Mouse (Mus musculus) midbrain, embryonic 13.5 days (tissue): ENCODE measurements at regions not wholly inside any gene's neighbourhood (a gene's known extent, or its start where the extent isn't known, plus 50 kb on each side); places are given as distances from the start of the nearest gene placed in this dataset.
A peak's percentile ranks its signal among the peaks of the same experiment; 100 is the strongest.
"Not testable (repeated sequence)": the region's sequence is repeated elsewhere in the genome, so short reads cannot be mapped to it uniquely, and the experiment has no call there.

ENCODE experiments used
- ATAC-seq: fragments of 200-750 bp; cut with Nextera tagmentation; 2 replicates; pipeline ENCODE4 v1.8.0; 2017; ENCODE audit warnings: mild to moderate bottlenecking, moderate TSS enrichment, moderate library complexity
- H3K27ac ChIP-seq: fragments of 300-500 bp; sonication (generic); 2 replicates; pipeline ENCODE4 v1.5.1; 2015; ENCODE audit warnings: inconsistent platforms, mild to moderate bottlenecking, moderate library complexity
- H3K27me3 ChIP-seq: fragments of 300-500 bp; sonication (generic); 2 replicates; pipeline ENCODE4 v1.6.1; 2015; ENCODE audit warnings: mild to moderate bottlenecking, inconsistent platforms
- H3K36me3 ChIP-seq: fragments of 300-500 bp; sonication (generic); 2 replicates; pipeline ENCODE4 v1.6.1; 2015; ENCODE audit warnings: mild to moderate bottlenecking, inconsistent platforms
- H3K4me1 ChIP-seq: fragments of 300-500 bp; sonication (generic); replicated peaks from 2 replicates; pipeline ENCODE4 v1.6.1; 2015; ENCODE audit warnings: inconsistent platforms
- H3K4me2 ChIP-seq: fragments of 300-500 bp; sonication (generic); replicated peaks from 2 replicates; pipeline ENCODE4 v1.6.1; 2015; ENCODE audit warnings: moderate library complexity, mild to moderate bottlenecking, inconsistent platforms
- H3K4me3 ChIP-seq: fragments of 300-500 bp; sonication (generic); replicated peaks from 2 replicates; pipeline ENCODE4 v1.5.1; 2015; ENCODE audit warnings: mild to moderate bottlenecking, inconsistent platforms
- H3K9ac ChIP-seq: fragments of 300-500 bp; sonication (generic); replicated peaks from 2 replicates; pipeline ENCODE4 v1.6.1; 2015; ENCODE audit warnings: mild to moderate bottlenecking, inconsistent platforms
- H3K9me3 ChIP-seq: fragments of 300-500 bp; sonication (generic); 2 replicates; pipeline ENCODE4 v1.6.1; 2016; ENCODE audit warnings: mild to moderate bottlenecking, inconsistent platforms
- WGBS: fragments of 180-500 bp; shearing (Covaris S2); methylation state at CpG from one replicate; pipeline ENCODE4 v1.1.7; 2015; 5-methylcytosine and 5-hydroxymethylcytosine counted together

GRCm38 (mm10) chr3:128412157-128412556 is 516.0 kb upstream of the Fam241a start:
- Histone ChIP-seq H3K4me3 (no peak overlapping the region), H3K27me3 (no peaks in the 10 kb centered on the region), H3K27ac (no peak overlapping the region), H3K4me2 (no peak overlapping the region), H3K9ac (no peak overlapping the region), H3K9me3 (no peaks in the 10 kb centered on the region), H3K4me1 (peaks cover 3% of the 10 kb centered on the region), H3K36me3 (no peaks in the 10 kb centered on the region)
- ATAC-seq = no peak

- Histone ChIP-seq H3K9me3 (no peaks in the 10 kb centered on the region), H3K27me3 (no peaks in the 10 kb centered on the region), H3K36me3 (no peaks in the 10 kb centered on the region), H3K9ac (no peak overlapping the region), H3K27ac (no peak overlapping the region), H3K4me2 (no peak overlapping the region), H3K4me3 (no peak overlapping the region), H3K4me1 (no peaks in the 10 kb centered on the region)
- no peak for ATAC-seq
- WGBS = 76% methylated on average over 3 of the region's 3 CpGs
Measured at GRCm38 (mm10) chr3:128394805-128395204, 498.7 kb upstream of the Fam241a start.

- H3K4me2 ChIP-seq = no peak overlapping the region
- no peak overlapping the region for H3K9ac ChIP-seq
- 87% methylated on average over 4 of the region's 4 CpGs for WGBS
- no peaks in the 10 kb centered on the region for H3K4me1 ChIP-seq
- H3K4me3 ChIP-seq = no peak overlapping the region
- H3K27ac ChIP-seq = no peak overlapping the region
- ATAC-seq = no peak
- H3K27me3 ChIP-seq = no peaks in the 10 kb centered on the region
- H3K36me3 ChIP-seq = no peaks in the 10 kb centered on the region
- no peaks in the 10 kb centered on the region for H3K9me3 ChIP-seq
Measured at GRCm38 (mm10) chr3:128380579-128380978, 484.5 kb upstream of the Fam241a start.

GRCm38 (mm10) chr3:128369521-128370127 is 473.5 kb upstream of the Fam241a start:
- H3K9ac ChIP-seq = no peak overlapping the region
- peaks cover 4% of the 10 kb centered on the region; the same call in 1 of the 2 replicates for H3K4me1 ChIP-seq
- H3K9me3 ChIP-seq = no peaks in the 10 kb centered on the region
- H3K27me3 ChIP-seq = no peaks in the 10 kb centered on the region
- 10% methylated on average over 5 of the region's 5 CpGs for WGBS
- H3K4me2 ChIP-seq = no peak overlapping the region
- no peaks in the 10 kb centered on the region for H3K36me3 ChIP-seq
- no peak overlapping the region for H3K4me3 ChIP-seq
- no peak for ATAC-seq
- H3K27ac ChIP-seq = no peak overlapping the region

- Histone ChIP-seq H3K4me3 (no peak overlapping the region), H3K36me3 (no peaks in the 10 kb centered on the region), H3K4me1 (no peaks in the 10 kb centered on the region), H3K9ac (no peak overlapping the region), H3K4me2 (no peak overlapping the region), H3K9me3 (no peaks in the 10 kb centered on the region), H3K27ac (no peak overlapping the region), H3K27me3 (no peaks in the 10 kb centered on the region)
- 92% methylated on average over 2 of the region's 2 CpGs for WGBS
- no peak for ATAC-seq
Measured at GRCm38 (mm10) chr3:128362310-128362709, 466.2 kb upstream of the Fam241a start.

- not testable (repeated sequence) for H3K27ac ChIP-seq, H3K9me3 ChIP-seq, H3K4me2 ChIP-seq, H3K4me3 ChIP-seq, H3K27me3 ChIP-seq, H3K4me1 ChIP-seq, H3K9ac ChIP-seq, H3K36me3 ChIP-seq
- 12% methylated on average over 2 of the region's 2 CpGs for WGBS
- peak; percentile 79 for ATAC-seq
Measured at GRCm38 (mm10) chr3:128349123-128349522, 453.0 kb upstream of the Fam241a start.

- 0 out of 2 replicates have a peak, but pooled peaks cover 4% of the 10 kb centered on the region for H3K27me3 ChIP-seq
- H3K4me2 ChIP-seq = no peak overlapping the region
- H3K4me1 ChIP-seq = no peaks in the 10 kb centered on the region
- ATAC-seq = no peak
- no peak overlapping the region for H3K27ac ChIP-seq
- no peak overlapping the region for H3K9ac ChIP-seq
- H3K9me3 ChIP-seq = no peaks in the 10 kb centered on the region
- no peak overlapping the region for H3K4me3 ChIP-seq
- WGBS = 67% methylated on average over 8 of the region's 8 CpGs
- no peaks in the 10 kb centered on the region for H3K36me3 ChIP-seq
Measured at GRCm38 (mm10) chr3:128347782-128348574, 451.9 kb upstream of the Fam241a start.

- no peaks in the 10 kb centered on the region for H3K36me3 ChIP-seq
- no peak overlapping the region for H3K4me2 ChIP-seq
- H3K27ac ChIP-seq = no peak overlapping the region
- no peaks in the 10 kb centered on the region for H3K4me1 ChIP-seq
- no peaks in the 10 kb centered on the region for H3K9me3 ChIP-seq
- no peak overlapping the region for H3K4me3 ChIP-seq
- ATAC-seq = peak; percentile 55; the same call in 1 of the 2 replicates
- H3K9ac ChIP-seq = no peak overlapping the region
- H3K27me3 ChIP-seq = 0 out of 2 replicates have a peak, but pooled peaks cover 3% of the 10 kb centered on the region
- WGBS = 63% methylated on average over 2 of the region's 2 CpGs
Measured at GRCm38 (mm10) chr3:128337508-128337907, 441.4 kb upstream of the Fam241a start.

GRCm38 (mm10) chr3:128337031-128337430 is 440.9 kb upstream of the Fam241a start:
- H3K4me1 ChIP-seq = no peaks in the 10 kb centered on the region
- no peak overlapping the region for H3K27ac ChIP-seq
- no peak overlapping the region for H3K4me2 ChIP-seq
- ATAC-seq = peak; percentile 90
- H3K4me3 ChIP-seq = no peak overlapping the region
- H3K27me3 ChIP-seq = 0 out of 2 replicates have a peak, but pooled peaks cover 3% of the 10 kb centered on the region
- WGBS = 30% methylated on average over 5 of the region's 5 CpGs
- no peaks in the 10 kb centered on the region for H3K36me3 ChIP-seq
- H3K9ac ChIP-seq = no peak overlapping the region
- H3K9me3 ChIP-seq = no peaks in the 10 kb centered on the region

- H3K9me3 ChIP-seq = no peaks in the 10 kb centered on the region
- H3K4me3 ChIP-seq = no peak overlapping the region
- H3K27me3 ChIP-seq = no peaks in the 10 kb centered on the region
- 18% methylated on average over 5 of the region's 5 CpGs for WGBS
- H3K4me1 ChIP-seq = peaks cover 9% of the 10 kb centered on the region; the same call in 1 of the 2 replicates
- H3K36me3 ChIP-seq = no peaks in the 10 kb centered on the region
- peak; percentile 92 for ATAC-seq
- no peak overlapping the region for H3K9ac ChIP-seq
- H3K27ac ChIP-seq = peak overlapping the region; percentile 58; the same call in 1 of the 2 replicates
- no peak overlapping the region for H3K4me2 ChIP-seq
Measured at GRCm38 (mm10) chr3:128327677-128328076, 431.6 kb upstream of the Fam241a start.

GRCm38 (mm10) chr3:128301312-128301711 is 405.2 kb upstream of the Fam241a start:
- Histone ChIP-seq H3K4me1 (no peaks in the 10 kb centered on the region), H3K27me3 (no peaks in the 10 kb centered on the region), H3K4me3 (no peak overlapping the region), H3K9ac (no peak overlapping the region), H3K4me2 (no peak overlapping the region), H3K27ac (no peak overlapping the region), H3K36me3 (no peaks in the 10 kb centered on the region), H3K9me3 (no peaks in the 10 kb centered on the region)
- 90% methylated on average over 4 of the region's 4 CpGs for WGBS
- ATAC-seq = no peak

GRCm38 (mm10) chr3:128298110-128298509 is 402.0 kb upstream of the Fam241a start:
- no peak overlapping the region for H3K9ac ChIP-seq
- no peaks in the 10 kb centered on the region; the same call in 1 of the 2 replicates for H3K9me3 ChIP-seq
- 86% methylated on average over 9 of the region's 9 CpGs for WGBS
- H3K4me1 ChIP-seq = no peaks in the 10 kb centered on the region
- no peaks in the 10 kb centered on the region for H3K36me3 ChIP-seq
- no peak for ATAC-seq
- H3K27ac ChIP-seq = no peak overlapping the region
- H3K27me3 ChIP-seq = no peaks in the 10 kb centered on the region
- no peak overlapping the region for H3K4me2 ChIP-seq
- H3K4me3 ChIP-seq = no peak overlapping the region
